Mouse (Mus musculus) E14TG2a.4 (cell line): ENCODE data around the gene Mad2l1bp.
A peak's percentile ranks its signal among the peaks of the same experiment; 100 is the strongest.

ENCODE experiments used
- H3K27me3 ChIP-seq: 2 replicates; pipeline ENCODE4 v1.6.1; 2014; ENCODE audit warnings: low read length, control low read depth; ENCODE audit not compliant: insufficient read depth
- H3K36me3 ChIP-seq: 2 replicates; pipeline ENCODE4 v1.6.1; 2014; ENCODE audit warnings: low read length, control low read depth; ENCODE audit not compliant: insufficient read depth
- H3K4me1 ChIP-seq: replicated peaks from 2 replicates; pipeline ENCODE4 v1.6.1; 2014; ENCODE audit warnings: low read depth, low read length, control low read depth
- H3K4me3 ChIP-seq: replicated peaks from 2 replicates; pipeline ENCODE4 v1.5.1; 2014; ENCODE audit warnings: mild to moderate bottlenecking, low read length
- H3K9me3 ChIP-seq: 2 replicates; pipeline ENCODE4 v1.6.1; 2014; ENCODE audit warnings: low read length, control low read depth
- CTCF ChIP-seq: conservative IDR thresholded peaks from 2 replicates; pipeline ENCODE4 v1.5.1; 2014; ENCODE audit warnings: low read length
- NANOG ChIP-seq: IDR thresholded peaks from 2 replicates; pipeline ENCODE4 v1.6.1; 2014; ENCODE audit warnings: borderline replicate concordance, low read length, mixed read lengths
- POU5F1 ChIP-seq: IDR thresholded peaks from 2 replicates; pipeline ENCODE4 v1.6.1; 2014; ENCODE audit warnings: low read length, borderline replicate concordance

Gene Mad2l1bp

GRCm38 (mm10) chr17:46122791-46123190, 30.6 kb downstream of the Mad2l1bp start:
- Histone ChIP-seq H3K4me3 (no peak overlapping the region), H3K36me3 (peaks cover 92% of the 10 kb centered on the region), H3K4me1 (peaks cover 18% of the 10 kb centered on the region), H3K9me3 (peaks cover 3% of the 10 kb centered on the region), H3K27me3 (no peaks in the 10 kb centered on the region)
- TF ChIP-seq NANOG: no peak
- TF ChIP-seq POU5F1: no peak
- TF ChIP-seq CTCF: no peak

- Histone ChIP-seq H3K36me3 (peaks cover 92% of the 10 kb centered on the region), H3K4me1 (peaks cover 8% of the 10 kb centered on the region), H3K27me3 (no peaks in the 10 kb centered on the region), H3K9me3 (peaks cover 14% of the 10 kb centered on the region), H3K4me3 (no peak overlapping the region)
- no peak for TF ChIP-seq CTCF
Observed at GRCm38 (mm10) chr17:46119641-46120040, 33.7 kb downstream of the Mad2l1bp start.

DNA sequence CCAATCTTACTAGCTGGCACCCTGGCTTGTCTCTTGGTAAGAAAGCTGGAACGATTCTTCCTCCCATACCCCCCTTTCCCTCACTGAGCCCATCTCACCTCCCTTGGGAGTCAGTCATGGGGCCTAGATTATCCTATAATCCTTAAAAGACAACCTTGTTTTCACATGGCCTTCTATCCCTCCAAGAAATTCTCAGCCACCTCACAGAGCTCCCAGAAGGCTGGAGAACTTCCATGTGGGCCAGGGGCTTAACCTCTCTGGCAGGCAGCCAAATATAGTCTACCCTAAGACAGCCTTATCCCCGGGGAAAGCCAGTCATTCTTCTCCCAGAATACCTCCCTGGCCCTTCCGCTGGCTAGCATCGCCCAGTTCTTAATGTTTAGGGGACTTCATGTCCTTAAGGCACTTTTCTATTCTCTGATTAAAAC, 34.9 kb downstream of the Mad2l1bp start:
- no peak for TF ChIP-seq POU5F1
- no peak for TF ChIP-seq CTCF
- TF ChIP-seq NANOG: no peak
- Histone ChIP-seq H3K4me3 (no peak overlapping the region), H3K4me1 (peaks cover 20% of the 10 kb centered on the region), H3K36me3 (peaks cover 92% of the 10 kb centered on the region), H3K27me3 (no peaks in the 10 kb centered on the region), H3K9me3 (peaks cover 14% of the 10 kb centered on the region)

DNA sequence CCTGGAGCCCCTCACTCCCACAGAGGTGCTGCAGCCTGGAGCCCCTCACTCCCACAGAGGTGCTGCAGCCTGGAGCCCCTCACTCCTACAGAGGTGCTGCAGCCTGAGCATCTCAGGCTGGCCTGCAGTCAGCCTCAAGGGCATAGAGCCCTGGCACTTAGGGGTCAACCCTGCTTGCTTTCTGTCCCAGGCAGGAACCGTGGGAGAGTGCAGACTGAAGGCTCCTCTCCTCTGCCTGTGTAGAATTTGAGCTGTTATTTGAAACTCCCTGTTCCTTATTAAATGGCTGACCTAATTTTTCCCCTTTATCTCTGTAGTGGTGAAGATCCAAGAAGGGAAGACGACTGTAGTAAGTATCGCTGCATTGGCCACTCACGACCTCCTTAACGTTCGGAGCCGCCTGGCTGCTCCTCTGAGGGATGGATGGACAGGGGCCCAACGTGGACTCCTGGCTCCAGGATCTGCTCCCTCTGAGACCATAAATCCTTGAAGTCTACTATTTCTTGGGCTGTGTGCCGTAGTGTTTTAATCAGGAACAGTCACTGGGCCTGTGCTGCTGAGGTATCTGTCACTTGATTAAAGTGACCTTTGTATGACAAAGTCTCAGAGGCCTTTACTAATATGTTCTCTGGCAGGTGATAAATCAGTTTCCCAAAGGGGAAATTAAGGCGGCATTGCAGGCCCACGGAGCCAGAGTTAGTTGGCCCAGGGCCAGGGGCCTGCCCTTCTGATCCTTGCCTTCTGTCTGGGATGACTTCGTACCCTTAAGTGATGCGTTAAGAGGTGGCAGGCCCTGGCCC, 35.5 kb downstream of the Mad2l1bp start:
- no peak overlapping the region for H3K4me3 ChIP-seq
- no peaks in the 10 kb centered on the region for H3K27me3 ChIP-seq
- TF ChIP-seq CTCF (no peak), NANOG (no peak), POU5F1 (no peak)

DNA sequence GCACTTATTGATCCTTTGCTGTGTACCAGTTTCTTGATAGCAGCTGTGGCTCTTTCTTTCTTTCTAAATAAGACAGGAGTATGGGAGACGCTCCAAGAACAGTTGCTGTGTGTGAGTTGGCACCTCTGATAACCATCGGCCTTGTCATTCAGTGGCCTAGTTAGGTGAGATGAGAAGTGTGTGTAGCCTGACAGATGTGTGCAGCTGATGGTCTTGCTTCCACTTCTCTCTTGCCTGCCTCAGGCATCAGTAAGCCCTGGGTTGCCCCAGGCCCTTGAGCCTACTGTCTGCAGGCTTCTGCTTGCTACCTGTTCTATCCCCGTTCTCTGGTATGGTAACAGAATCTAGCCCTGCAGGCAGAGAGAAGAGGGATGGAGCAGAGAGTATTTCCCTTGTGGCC, 36.5 kb downstream of the Mad2l1bp start:
- peaks cover 86% of the 10 kb centered on the region for H3K36me3 ChIP-seq
- peaks cover 14% of the 10 kb centered on the region for H3K9me3 ChIP-seq
- no peaks in the 10 kb centered on the region for H3K27me3 ChIP-seq
- H3K4me1 ChIP-seq: peaks cover 24% of the 10 kb centered on the region
- TF ChIP-seq NANOG (no peak), CTCF (no peak), POU5F1 (no peak)
- H3K4me3 ChIP-seq: no peak overlapping the region

More for the DNA sequence above, 35.5 kb downstream of the Mad2l1bp start:
- Histone ChIP-seq H3K4me1 (peaks cover 23% of the 10 kb centered on the region), H3K9me3 (peaks cover 14% of the 10 kb centered on the region), H3K36me3 (peaks cover 92% of the 10 kb centered on the region)

- TF ChIP-seq NANOG (no peak), POU5F1 (no peak), CTCF (no peak)
- peaks cover 14% of the 10 kb centered on the region for H3K9me3 ChIP-seq
Observed at GRCm38 (mm10) chr17:46116138-46116537, 37.2 kb downstream of the Mad2l1bp start.

DNA sequence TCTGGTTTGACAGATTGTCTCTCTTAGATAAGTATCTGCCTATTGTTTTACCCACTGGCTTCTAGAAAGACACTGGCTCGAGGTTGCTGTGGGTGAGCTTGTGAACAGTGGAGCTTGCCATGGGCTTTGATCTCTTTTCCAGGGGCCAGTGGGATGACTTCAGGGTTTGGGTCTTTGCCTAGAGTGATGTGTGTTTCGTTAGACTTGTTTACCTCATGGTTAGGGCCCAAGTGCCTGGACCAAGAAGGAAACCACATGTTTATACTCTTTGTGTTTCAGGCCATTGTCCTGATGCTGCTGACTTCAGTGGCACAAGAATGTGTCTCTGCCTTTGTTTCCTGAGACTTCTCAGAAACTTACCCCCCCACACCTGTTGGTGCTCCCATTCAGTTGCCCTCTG, 37.9 kb downstream of the Mad2l1bp start:
- peaks cover 14% of the 10 kb centered on the region for H3K9me3 ChIP-seq
- H3K4me1 ChIP-seq: peaks cover 30% of the 10 kb centered on the region
- H3K4me3 ChIP-seq: no peak overlapping the region
- peaks cover 80% of the 10 kb centered on the region for H3K36me3 ChIP-seq
- no peak for TF ChIP-seq CTCF
- no peak for TF ChIP-seq NANOG
- no peak for TF ChIP-seq POU5F1
- no peaks in the 10 kb centered on the region for H3K27me3 ChIP-seq

More at GRCm38 (mm10) chr17:46116138-46116537, 37.2 kb downstream of the Mad2l1bp start:
- H3K27me3 ChIP-seq: no peaks in the 10 kb centered on the region
- peaks cover 30% of the 10 kb centered on the region for H3K4me1 ChIP-seq
- H3K4me3 ChIP-seq: no peak overlapping the region
- peaks cover 82% of the 10 kb centered on the region for H3K36me3 ChIP-seq

DNA sequence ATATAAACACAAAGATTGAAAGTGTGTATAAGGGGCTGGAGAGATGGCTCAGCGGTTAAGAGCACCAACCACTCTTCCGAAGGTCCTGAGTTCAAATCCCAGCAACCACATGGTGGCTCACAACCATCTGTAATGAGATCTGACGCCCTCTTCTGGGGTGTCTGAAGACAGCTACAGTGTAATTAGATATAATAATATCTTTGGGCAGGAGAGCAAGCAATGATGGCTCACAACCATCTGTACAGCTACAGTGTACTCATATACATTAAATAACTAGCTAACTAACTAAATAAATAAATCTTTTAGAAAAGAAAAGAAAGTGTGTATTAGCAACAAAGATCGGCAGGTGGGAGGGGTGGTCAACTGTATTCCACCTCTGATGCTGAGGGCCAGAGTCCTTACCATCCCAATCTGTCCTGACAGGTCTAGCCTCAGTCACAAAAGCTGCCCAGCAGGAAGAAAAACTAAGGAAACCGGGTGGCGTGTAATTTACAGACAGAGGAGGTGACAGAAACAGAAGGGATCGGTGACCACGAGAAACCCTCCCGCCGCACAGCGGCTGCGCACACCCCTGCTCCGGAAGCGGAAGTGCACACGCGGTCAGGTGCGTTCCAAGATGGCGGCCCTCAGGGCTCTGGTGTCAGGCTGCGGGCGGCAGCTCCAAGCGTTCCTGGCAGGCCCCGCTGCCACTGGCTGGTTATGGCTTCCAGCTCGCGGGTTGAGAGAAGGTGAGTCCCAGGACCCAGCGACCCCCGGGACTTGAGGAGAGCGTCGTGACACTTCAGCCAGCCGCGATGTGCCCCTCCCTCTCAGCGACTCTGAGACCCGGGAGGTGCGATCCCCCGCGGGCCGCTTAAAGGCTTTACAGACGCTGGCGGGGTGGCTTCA, 42.7 kb downstream of the Mad2l1bp start, which contains the start of gene Mrps18a:
Gene Mrps18a (plus strand): TSS at position 585 of the 888 bp plus-strand sequence.
- peaks cover 32% of the 10 kb centered on the region for H3K36me3 ChIP-seq
- H3K9me3 ChIP-seq: no peaks in the 10 kb centered on the region
- H3K4me3 ChIP-seq: peak within 1 kb of the TSS; percentile 94
- H3K27me3 ChIP-seq: no peaks in the 10 kb centered on the region
- peaks cover 34% of the 10 kb centered on the region for H3K4me1 ChIP-seq
- TF ChIP-seq POU5F1 (no peak), NANOG (no peak), CTCF (no peak)
